Mouse (Mus musculus) spleen, postnatal 36 days (tissue): Measurements from ENCODE around the gene Lsm3.

ENCODE experiments used
- DNase-seq, 2 experiments: peaks; one replicate each; pipeline ENCODE4 v3.0.0; 2022; ENCODE audit warnings: low spot score in 2 of 2, mixed read lengths in 1 of 2

Gene Lsm3

GRCm38 (mm10) chr6:91552693-91553092 lies 37.0 kb downstream of the Lsm3 start:
- no peak for DNase-seq

DNA sequence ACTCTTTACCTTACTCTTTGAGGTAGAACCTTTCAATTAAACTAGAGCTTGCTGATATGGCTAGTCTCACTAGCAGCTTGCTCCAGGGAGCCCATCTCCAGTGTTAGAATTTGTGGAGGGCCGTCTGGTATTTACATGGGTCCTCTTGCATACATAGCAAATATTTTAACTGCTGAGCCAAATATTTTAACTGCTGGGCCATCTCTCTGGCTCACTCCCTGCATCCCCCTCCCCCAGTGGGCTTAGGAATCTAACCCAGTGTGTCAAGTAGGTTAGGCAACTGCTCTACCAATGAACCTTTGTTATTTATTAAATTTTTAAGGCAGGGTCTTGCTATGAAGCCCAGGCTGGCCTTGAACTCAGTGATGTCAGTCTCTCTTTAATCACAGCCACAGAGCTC lies 42.8 kb downstream of the Lsm3 start:
- no peak for DNase-seq

DNA sequence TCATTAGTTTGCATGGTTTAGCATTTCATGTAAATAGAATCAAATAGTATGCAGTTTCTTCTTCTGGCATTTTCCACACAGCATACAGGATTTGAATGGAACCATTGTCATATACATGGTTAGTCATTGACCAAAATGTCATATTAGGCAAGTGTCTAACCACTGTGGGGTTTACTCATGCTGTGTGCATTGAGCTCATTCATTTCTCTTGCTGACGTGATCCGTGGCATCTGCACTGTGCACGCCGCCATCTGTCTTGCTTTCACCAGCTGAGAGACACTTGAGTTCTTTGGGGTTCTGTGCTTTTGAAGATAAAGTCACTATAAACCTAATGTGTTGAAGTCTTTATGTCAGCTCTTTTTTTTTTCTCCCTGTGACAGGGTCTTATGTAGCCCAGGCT lies 43.6 kb downstream of the Lsm3 start:
- no peak for DNase-seq

DNA sequence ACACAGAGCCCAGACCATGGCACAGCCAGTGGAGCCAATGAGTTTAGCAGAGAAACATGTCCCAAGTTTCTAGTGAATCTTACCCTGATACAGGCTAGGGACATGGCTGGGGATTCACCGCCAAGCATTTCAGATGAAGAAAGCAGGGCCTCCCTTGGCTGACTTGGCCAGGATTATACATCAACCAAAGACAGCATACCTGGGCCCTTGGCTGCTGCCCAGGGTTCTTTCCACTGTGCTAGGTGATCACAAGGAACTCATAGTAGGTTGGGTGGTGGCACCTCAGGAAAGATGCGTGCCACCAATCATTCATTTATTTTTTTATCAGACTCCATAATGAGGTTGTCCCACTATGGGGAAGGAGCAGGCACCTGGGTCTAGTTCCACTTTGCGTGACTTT lies 44.5 kb downstream of the Lsm3 start:
- DNase-seq: no peak

GRCm38 (mm10) chr6:91563031-91563430 lies 47.3 kb downstream of the Lsm3 start:
- DNase-seq: no peak

- DNase-seq: no peak
Measured at GRCm38 (mm10) chr6:91566407-91566806, 50.7 kb downstream of the Lsm3 start.
